Mouse (Mus musculus) heart, embryonic 15.5 days (tissue): ENCODE measurements around the gene Meltf. TPM values are rescaled to one million over a fixed set of nuclear protein-coding genes. Genes with fewer than 3 reads are reported as not detected.

Experiments
- ATAC-seq: fragments of 200-750 bp; cut with Nextera tagmentation; replicated peaks from 2 replicates; pipeline ENCODE4 v1.8.0; 2017; ENCODE audit warnings: low read depth, moderate TSS enrichment; ENCODE audit not compliant: insufficient number of reproducible peaks, insufficient read depth, low FRiP score
- H3K27ac ChIP-seq: fragments of 300-500 bp; sonication (generic); 2 replicates; pipeline ENCODE4 v1.5.1; 2015; ENCODE audit warnings: mild to moderate bottlenecking, inconsistent platforms
- H3K27me3 ChIP-seq: fragments of 300-500 bp; sonication (generic); 2 replicates; pipeline ENCODE4 v1.6.1; 2015; ENCODE audit warnings: inconsistent platforms
- H3K36me3 ChIP-seq: fragments of 300-500 bp; sonication (generic); 2 replicates; pipeline ENCODE4 v1.6.1; 2015; ENCODE audit warnings: mild to moderate bottlenecking, inconsistent platforms
- H3K4me1 ChIP-seq: fragments of 300-500 bp; sonication (generic); replicated peaks from 2 replicates; pipeline ENCODE4 v1.6.1; 2015; ENCODE audit warnings: inconsistent platforms
- H3K4me2 ChIP-seq: fragments of 300-500 bp; sonication (generic); 2 replicates; pipeline ENCODE4 v1.6.1; 2015; ENCODE audit warnings: inconsistent platforms, mild to moderate bottlenecking, moderate library complexity
- H3K4me3 ChIP-seq: fragments of 300-500 bp; sonication (generic); 2 replicates; pipeline ENCODE4 v1.5.1; 2015; ENCODE audit warnings: mild to moderate bottlenecking, inconsistent platforms
- H3K9ac ChIP-seq: fragments of 300-500 bp; sonication (generic); 2 replicates; pipeline ENCODE4 v1.6.1; 2015; ENCODE audit warnings: mild to moderate bottlenecking, inconsistent platforms
- H3K9me3 ChIP-seq: fragments of 300-500 bp; sonication (generic); replicated peaks from 2 replicates; pipeline ENCODE4 v1.6.1; 2016; ENCODE audit warnings: inconsistent platforms
- WGBS: fragments of 180-500 bp; shearing (Covaris S2); methylation state at CpG from one replicate; pipeline ENCODE4 v1.1.7; 2015; ENCODE audit warnings: mixed read lengths; 5-methylcytosine and 5-hydroxymethylcytosine counted together
- polyA plus RNA-seq: library from polyadenylated mRNA; unstranded; fragments of >200 nt; fragmentation: Nextera tagmentation; extraction: Ambion mirVana; gene quantifications from 2 replicates; pipeline ENCODE4 v1.2.1, GENCODE M21; 2015

Gene Meltf
- polyA plus RNA-seq, 1 experiment from 2014 or later = 0.04 TPM

DNA sequence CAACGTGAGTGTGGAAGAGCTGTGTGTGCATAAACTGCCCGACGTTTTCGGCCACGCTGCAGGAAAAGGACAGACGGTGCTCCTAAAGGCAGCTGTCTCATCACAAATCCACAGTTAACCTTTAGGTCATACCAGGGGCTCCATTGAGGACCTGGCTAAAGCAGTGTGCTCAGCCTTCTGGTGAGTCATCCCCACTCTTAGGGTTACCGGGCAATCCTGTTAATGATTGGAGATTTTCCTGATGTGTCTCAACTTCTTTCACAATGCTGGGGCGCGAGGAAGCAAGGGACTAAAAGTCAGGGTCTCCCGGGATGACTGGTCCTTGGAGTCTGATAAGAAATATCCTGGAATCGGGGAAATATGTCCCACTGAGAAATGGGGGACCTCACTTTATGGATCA lies 39.2 kb downstream of the Meltf start:
- Histone ChIP-seq H3K4me3 (no peak overlapping the region), H3K27ac (no peak overlapping the region), H3K9ac (no peak overlapping the region), H3K4me2 (no peak overlapping the region), H3K27me3 (no peaks in the 10 kb centered on the region), H3K4me1 (peaks cover 4% of the 10 kb centered on the region; the same call in 1 of the 2 replicates), H3K9me3 (no peaks in the 10 kb centered on the region), H3K36me3 (no peaks in the 10 kb centered on the region)
- ATAC-seq = no peak
- 66% methylated on average over 11 of the region's 11 CpGs for WGBS

DNA sequence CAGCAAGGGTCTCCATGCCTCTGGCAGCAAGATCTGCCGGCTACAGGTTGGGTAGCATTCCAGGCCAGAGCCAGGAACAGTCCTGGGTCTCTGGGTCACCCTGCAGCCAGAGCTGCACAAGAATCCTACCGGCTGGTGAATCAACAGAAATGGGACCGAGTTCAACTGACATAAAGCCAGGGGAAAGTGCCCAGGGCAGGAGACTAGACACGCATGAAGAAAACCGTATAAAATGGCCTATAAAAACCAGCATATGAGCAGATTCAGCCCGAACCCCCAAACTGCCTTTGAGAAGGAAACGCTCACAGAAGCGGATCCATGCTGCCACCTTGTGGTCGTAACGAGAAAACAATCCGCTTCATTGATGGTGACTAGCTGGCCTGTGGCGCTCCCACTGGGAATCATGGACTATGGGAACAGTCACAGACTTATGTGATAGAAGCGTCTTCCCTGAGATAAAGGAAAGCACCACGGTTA lies 39.7 kb downstream of the Meltf start:
- Histone ChIP-seq H3K27me3 (no peaks in the 10 kb centered on the region), H3K4me1 (peaks cover 4% of the 10 kb centered on the region; the same call in 1 of the 2 replicates), H3K36me3 (no peaks in the 10 kb centered on the region), H3K27ac (no peak overlapping the region), H3K9ac (0 out of 2 replicates have a peak overlapping the region, but pooled peaks have one; percentile 29), H3K9me3 (no peaks in the 10 kb centered on the region), H3K4me2 (peak overlapping the region; percentile 49), H3K4me3 (peak overlapping the region; percentile 15; the same call in 1 of the 2 replicates)
- 3% methylated on average over 14 of the region's 14 CpGs for WGBS
- ATAC-seq = no peak

DNA sequence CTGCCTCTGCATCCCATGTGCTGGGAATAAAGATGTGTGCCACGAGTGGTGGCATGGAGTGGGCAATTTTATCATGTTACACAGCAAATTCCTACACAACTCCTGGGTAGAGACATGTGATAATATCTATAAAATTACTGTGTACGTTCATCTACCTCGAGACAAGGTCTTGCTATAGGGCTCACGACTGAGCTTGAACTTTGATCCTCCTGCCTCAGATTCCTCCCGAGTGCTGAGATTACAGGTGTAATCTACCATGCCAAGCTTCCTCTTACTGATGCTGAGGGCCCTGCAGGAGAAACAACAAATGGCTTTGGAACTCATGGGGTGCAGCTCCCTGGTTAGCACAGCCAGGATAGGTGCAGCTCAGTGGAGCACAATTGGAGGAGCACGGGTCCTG lies 45.8 kb downstream of the Meltf start:
- no peaks in the 10 kb centered on the region for H3K9me3 ChIP-seq
- no peaks in the 10 kb centered on the region for H3K36me3 ChIP-seq
- no peaks in the 10 kb centered on the region for H3K27me3 ChIP-seq
- H3K4me3 ChIP-seq = no peak overlapping the region
- WGBS = 84% methylated on average over 6 of the region's 6 CpGs
- no peak overlapping the region for H3K9ac ChIP-seq
- H3K4me2 ChIP-seq = no peak overlapping the region
- ATAC-seq = no peak
- no peak overlapping the region for H3K27ac ChIP-seq
- H3K4me1 ChIP-seq = no peaks in the 10 kb centered on the region

DNA sequence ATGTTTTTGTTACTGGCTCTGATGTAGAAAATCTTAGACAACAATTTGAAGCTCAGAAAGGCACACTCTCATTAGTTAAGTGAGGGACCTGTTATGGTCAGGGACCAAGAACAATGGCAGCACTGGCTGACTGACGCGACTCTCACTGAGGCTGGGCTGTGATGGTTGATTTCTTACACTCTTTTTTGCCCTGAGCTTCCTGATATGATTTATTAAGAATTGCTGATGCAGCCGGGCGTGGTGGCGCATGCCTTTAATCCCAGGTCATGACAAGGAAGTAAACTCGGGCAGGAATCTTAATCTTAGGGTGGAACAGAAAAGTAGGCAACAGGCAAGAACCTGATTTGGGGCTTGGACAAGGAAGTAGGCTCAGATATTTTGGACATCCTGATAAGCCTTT lies 47.5 kb downstream of the Meltf start:
- WGBS = 82% methylated on average over 6 of the region's 6 CpGs
- no peak for ATAC-seq
- no peaks in the 10 kb centered on the region for H3K36me3 ChIP-seq
- no peaks in the 10 kb centered on the region for H3K4me1 ChIP-seq
- no peak overlapping the region for H3K4me3 ChIP-seq
- no peak overlapping the region for H3K27ac ChIP-seq
- no peaks in the 10 kb centered on the region for H3K9me3 ChIP-seq
- no peak overlapping the region for H3K4me2 ChIP-seq
- no peak overlapping the region for H3K9ac ChIP-seq
- H3K27me3 ChIP-seq = no peaks in the 10 kb centered on the region

DNA sequence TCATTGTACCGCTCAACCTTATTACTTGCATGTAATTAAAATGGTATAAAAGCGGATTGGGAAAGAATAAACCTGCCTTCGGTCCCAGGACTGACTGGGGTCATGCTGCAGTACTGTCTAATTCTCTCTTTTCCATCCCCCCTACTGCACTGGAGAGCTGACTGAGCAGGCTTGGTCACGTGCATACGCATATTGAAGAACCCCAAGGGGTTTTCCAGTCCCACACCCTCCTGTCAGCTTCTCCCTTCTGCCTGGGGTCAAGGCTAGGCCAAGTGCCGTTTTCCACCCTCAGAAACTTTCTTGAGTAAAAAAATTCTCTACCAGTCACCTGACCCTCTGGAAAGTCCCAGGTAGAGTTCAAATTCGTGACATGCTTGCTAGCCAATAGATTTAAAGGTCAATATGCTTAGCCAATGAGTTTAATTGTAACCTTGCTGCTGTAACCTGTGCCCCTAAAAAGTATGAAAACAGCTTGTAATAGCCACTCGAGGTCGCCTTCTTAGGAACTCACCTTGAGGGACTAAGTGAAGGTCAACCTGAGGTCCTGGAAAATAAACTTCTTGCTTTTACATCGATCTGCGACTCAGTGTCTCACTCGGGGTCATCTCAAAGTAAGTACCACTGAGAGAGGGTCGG lies 48.1 kb downstream of the Meltf start:
- H3K36me3 ChIP-seq = no peaks in the 10 kb centered on the region
- no peaks in the 10 kb centered on the region for H3K27me3 ChIP-seq
- H3K9me3 ChIP-seq = no peaks in the 10 kb centered on the region
- H3K27ac ChIP-seq = no peak overlapping the region
- H3K4me3 ChIP-seq = no peak overlapping the region
- H3K9ac ChIP-seq = no peak overlapping the region
- 85% methylated on average over 13 of the region's 13 CpGs for WGBS
- no peak overlapping the region for H3K4me2 ChIP-seq
- H3K4me1 ChIP-seq = no peaks in the 10 kb centered on the region
- no peak for ATAC-seq

DNA sequence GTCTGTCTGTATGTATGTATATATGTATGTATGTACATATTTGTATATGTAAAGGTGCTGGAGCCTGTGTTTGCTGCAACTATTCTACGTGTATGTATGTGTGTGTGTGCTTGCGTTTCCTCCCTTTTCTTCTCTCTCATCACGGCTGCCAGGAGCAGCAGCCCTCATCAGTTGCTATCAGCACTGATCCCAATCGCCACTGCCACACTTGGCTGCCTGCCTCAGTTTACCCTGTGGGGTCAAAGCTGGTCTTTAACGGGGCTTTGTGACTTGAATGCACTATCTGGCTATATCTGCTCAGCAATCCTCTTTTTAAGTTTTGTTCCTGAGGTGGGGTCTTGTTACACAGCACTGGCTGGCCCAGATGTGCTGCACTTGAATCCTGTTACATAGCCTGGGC lies 48.8 kb downstream of the Meltf start:
- H3K27me3 ChIP-seq = no peaks in the 10 kb centered on the region
- H3K4me1 ChIP-seq = peaks cover 4% of the 10 kb centered on the region; the same call in 1 of the 2 replicates
- no peaks in the 10 kb centered on the region for H3K36me3 ChIP-seq
- no peak for ATAC-seq
- H3K9ac ChIP-seq = no peak overlapping the region
- WGBS = 85% methylated on average over 5 of the region's 5 CpGs
- no peak overlapping the region for H3K4me3 ChIP-seq
- no peak overlapping the region for H3K27ac ChIP-seq
- no peak overlapping the region for H3K4me2 ChIP-seq
- no peaks in the 10 kb centered on the region for H3K9me3 ChIP-seq

DNA sequence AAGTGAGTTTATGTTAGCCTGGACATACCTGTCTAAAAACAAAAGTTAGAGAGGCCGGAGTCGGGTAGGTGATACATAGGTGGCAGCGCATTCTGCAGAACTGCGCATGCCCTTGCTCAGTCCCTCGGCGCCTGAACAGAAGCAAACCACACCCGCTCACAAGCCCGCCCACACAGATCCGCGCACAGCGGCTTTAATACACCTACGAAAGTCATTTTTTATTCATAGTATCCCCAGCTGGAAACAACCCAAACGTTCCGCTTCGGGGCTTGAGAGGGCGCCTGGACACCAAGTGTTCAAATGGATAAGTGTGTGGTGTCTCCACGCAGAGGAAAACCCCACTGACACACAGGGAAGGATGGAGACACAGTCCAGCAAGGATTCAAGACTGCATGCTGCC lies 52.7 kb downstream of the Meltf start:
- Histone ChIP-seq H3K9ac (no peak overlapping the region), H3K4me1 (peaks cover 32% of the 10 kb centered on the region), H3K27me3 (peaks cover 31% of the 10 kb centered on the region), H3K4me3 (no peak overlapping the region), H3K27ac (no peak overlapping the region), H3K4me2 (peak overlapping the region; percentile 23; the same call in 1 of the 2 replicates), H3K9me3 (no peaks in the 10 kb centered on the region), H3K36me3 (no peaks in the 10 kb centered on the region)
- ATAC-seq = no peak
- 55% methylated on average over 17 of the region's 17 CpGs for WGBS

DNA sequence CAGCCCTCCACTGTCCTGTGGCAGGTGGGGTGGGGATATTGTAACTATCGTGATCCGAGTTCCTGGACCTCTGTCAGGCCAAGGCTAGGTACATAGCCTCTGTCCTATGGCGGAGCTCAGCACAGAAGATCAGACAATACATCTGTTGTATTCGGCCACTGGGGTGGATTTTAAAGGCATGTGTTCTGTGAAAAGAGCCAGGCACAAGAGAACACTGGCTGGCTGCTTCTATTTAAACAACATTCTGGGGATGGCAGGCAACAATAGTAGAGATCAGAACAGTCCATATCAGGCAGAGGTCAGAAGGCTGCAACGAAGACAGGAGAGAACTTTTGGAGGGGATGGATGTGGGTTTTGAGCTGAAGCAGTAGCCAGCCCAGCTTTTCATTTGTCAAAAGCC lies 53.6 kb downstream of the Meltf start:
- H3K27ac ChIP-seq = no peak overlapping the region
- no peak overlapping the region for H3K9ac ChIP-seq
- H3K36me3 ChIP-seq = no peaks in the 10 kb centered on the region
- no peaks in the 10 kb centered on the region for H3K9me3 ChIP-seq
- H3K4me2 ChIP-seq = peak overlapping the region; percentile 95; the same call in 1 of the 2 replicates
- WGBS = 61% methylated on average over 5 of the region's 5 CpGs
- H3K27me3 ChIP-seq = peaks cover 35% of the 10 kb centered on the region
- no peak for ATAC-seq
- no peak overlapping the region for H3K4me3 ChIP-seq
- H3K4me1 ChIP-seq = peaks cover 32% of the 10 kb centered on the region

DNA sequence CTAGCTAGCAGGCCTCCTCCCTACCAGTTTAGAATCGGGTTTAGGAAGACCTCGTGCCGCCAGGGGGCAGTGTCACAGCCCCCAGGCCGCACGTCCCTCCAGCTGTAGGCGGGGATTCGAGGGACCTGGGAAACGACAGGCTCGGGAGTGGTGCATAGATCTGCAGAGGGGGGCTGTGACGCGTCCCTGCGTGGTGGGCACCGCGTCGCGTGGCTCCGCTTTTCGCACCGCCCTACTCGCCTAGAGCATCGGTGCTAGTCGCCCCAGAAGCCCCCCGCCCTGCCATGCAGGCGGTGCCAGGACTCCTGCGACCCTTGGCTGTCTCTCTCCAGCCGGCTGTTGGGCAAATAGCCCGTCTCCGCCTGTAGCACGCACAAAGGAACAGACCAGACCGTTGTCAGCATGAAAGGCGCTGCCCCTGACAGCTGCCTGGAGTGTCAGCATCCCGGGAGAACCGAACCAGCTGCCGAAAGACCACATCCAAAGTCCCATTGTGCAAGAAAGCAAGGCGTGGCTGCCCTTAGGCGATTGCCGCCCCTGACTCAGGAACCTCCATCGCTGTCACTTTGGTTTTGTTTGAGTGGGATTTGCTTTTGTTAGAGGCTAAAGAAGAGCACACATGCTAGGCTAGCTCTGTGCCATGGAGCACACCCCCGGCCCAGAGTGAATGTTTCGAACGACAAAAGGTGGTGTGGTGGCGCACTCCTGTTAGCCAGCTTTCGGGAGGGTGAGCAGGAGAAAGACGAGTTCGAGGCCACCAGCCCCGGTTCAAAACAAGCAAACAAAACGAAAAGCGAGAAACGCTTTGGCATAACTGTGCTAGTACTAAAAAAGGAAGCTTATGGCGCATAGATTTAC lies 54.5 kb downstream of the Meltf start:
- H3K4me3 ChIP-seq = peak overlapping the region; percentile 59
- H3K27ac ChIP-seq = peak overlapping the region; percentile 23; the same call in 1 of the 2 replicates
- no peaks in the 10 kb centered on the region for H3K9me3 ChIP-seq
- WGBS = under 1% methylated on average over 50 of the region's 50 CpGs
- peak overlapping the region; percentile 95 for H3K4me2 ChIP-seq
- H3K36me3 ChIP-seq = no peaks in the 10 kb centered on the region
- peaks cover 32% of the 10 kb centered on the region for H3K4me1 ChIP-seq
- peak overlapping the region; percentile 52 for H3K9ac ChIP-seq
- ATAC-seq = peak; percentile 88
- peaks cover 35% of the 10 kb centered on the region for H3K27me3 ChIP-seq

DNA sequence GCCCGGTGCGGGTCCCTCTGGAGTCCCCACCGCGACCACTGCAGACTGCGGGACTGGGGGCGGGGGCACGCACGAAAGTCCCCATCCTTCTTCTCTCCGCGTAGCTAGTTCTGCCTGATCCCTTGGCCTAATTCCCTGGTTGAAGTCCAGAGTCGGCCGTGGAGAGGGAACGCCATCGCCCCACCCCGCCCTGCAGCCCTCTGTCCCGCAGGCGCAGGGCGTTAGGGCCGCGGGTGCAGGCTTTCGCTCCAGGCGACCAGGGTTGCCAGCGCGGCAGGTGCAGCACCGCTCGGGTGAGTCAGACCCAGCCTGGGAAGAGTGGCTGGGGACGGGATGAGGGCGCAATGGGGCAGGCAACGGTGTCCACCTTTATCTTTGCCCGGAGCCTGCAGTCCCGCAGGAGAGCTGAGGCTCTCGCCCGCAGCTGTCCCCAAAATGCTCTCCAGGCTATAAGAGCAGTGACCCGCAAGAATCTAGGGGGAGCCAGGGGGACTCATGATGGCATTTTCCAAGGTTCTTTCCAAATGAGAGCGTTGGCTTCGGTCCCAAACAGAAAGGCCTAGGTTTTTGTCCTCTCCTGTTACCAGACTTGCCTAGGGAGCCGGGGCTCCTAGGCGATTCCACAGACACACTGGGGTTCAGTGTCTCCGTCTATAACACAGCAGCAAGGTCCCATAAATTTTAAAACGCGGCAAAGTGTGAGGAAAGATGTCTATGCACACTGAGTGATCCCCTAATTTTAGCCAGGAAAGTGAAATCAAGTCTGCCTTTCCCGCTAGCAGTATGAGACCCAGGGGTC lies 55.3 kb downstream of the Meltf start, which contains the start of gene Pigz:
TSS of gene Pigz (plus strand) at position 101 of the 799 bp plus-strand sequence.
- WGBS = 9% methylated on average over 42 of the region's 42 CpGs
- Histone ChIP-seq H3K4me1 (peaks cover 32% of the 10 kb centered on the region), H3K36me3 (no peaks in the 10 kb centered on the region), H3K27me3 (peaks cover 35% of the 10 kb centered on the region), H3K4me3 (peak within 1 kb of the TSS; percentile 59), H3K27ac (peak within 1 kb of the TSS; percentile 23; the same call in 1 of the 2 replicates), H3K4me2 (peak within 1 kb of the TSS; percentile 95), H3K9me3 (no peaks in the 10 kb centered on the region), H3K9ac (peak within 1 kb of the TSS; percentile 52)
- ATAC-seq = no peak

DNA sequence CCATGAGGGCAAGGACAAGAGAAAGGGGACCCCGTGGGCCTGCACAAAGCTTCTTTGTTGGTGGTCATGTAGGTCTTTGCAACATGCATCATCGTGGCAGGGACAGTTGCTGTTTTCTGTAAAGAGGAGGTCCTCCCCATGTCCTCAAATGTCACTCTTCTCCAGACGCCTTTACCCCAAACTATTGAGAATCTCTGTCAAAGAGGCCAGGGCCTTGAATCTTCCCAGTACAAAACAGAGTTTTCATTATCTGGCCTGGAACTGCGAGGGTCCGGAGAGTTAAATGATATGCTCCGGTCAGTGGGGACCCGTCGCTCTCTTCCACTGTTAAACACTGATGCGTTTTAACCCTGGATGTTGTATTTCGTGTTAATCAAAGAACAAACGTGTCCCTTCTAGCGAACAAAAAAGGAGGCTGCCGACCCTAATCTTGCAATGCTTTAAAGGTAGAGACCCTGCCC lies 56.0 kb downstream of the Meltf start:
- peaks cover 32% of the 10 kb centered on the region for H3K4me1 ChIP-seq
- H3K9ac ChIP-seq = 0 out of 2 replicates have a peak overlapping the region, but pooled peaks have one; percentile 9
- H3K4me3 ChIP-seq = peak overlapping the region; percentile 59
- H3K9me3 ChIP-seq = no peaks in the 10 kb centered on the region
- H3K27me3 ChIP-seq = peaks cover 35% of the 10 kb centered on the region
- H3K4me2 ChIP-seq = peak overlapping the region; percentile 95
- no peak overlapping the region for H3K27ac ChIP-seq
- ATAC-seq = no peak
- no peaks in the 10 kb centered on the region for H3K36me3 ChIP-seq
- 26% methylated on average over 13 of the region's 13 CpGs for WGBS
